Mouse (Mus musculus) heart, adult 2 months (tissue): Measurements from ENCODE around the gene Gm45234. TPM values are rescaled to one million over a fixed set of nuclear protein-coding genes. Genes with fewer than 3 reads are reported as not detected.
A peak's percentile ranks its signal among the peaks of the same experiment; 100 is the strongest.

Experiments used
- DNase-seq, 2 experiments: peaks; one replicate each; pipeline ENCODE4 v3.0.0; 2021
- H3K27ac ChIP-seq: fragments of 200-600 bp; 2 replicates; pipeline ENCODE4 v1.8.1; 2022
- H3K27me3 ChIP-seq: fragments of 200-500 bp; 2 replicates; pipeline ENCODE4 v1.6.1; 2012; ENCODE audit warnings: mild to moderate bottlenecking, low read length, inconsistent platforms, mixed read lengths; ENCODE audit not compliant: control insufficient read depth, insufficient read depth
- H3K36me3 ChIP-seq: fragments of 200-500 bp; 2 replicates; pipeline ENCODE4 v1.6.1; 2012; ENCODE audit warnings: low read length, inconsistent platforms; ENCODE audit not compliant: control insufficient read depth, insufficient read depth
- H3K4me1 ChIP-seq: fragments of 200-500 bp; 2 replicates; pipeline ENCODE4 v1.6.1; 2011; ENCODE audit warnings: low read length; ENCODE audit not compliant: control insufficient read depth, insufficient read depth
- H3K4me3 ChIP-seq: fragments of 200-600 bp; 2 replicates; pipeline ENCODE4 v1.8.1; 2022
- H3K79me2 ChIP-seq: fragments of 200-500 bp; replicated peaks from 2 replicates; pipeline ENCODE4 v1.6.1; 2012; ENCODE audit warnings: mild to moderate bottlenecking, inconsistent platforms, low read length, moderate library complexity, mixed read lengths; ENCODE audit not compliant: control insufficient read depth, insufficient read depth
- H3K9ac ChIP-seq: fragments of 200-500 bp; 2 replicates; pipeline ENCODE4 v1.6.1; 2012; ENCODE audit warnings: low read depth, mild to moderate bottlenecking, control low read depth, inconsistent platforms, low read length, mixed read lengths
- CTCF ChIP-seq: fragments of 200-600 bp; IDR thresholded peaks from 2 replicates; pipeline ENCODE4 v1.8.1; 2022; ENCODE audit warnings: antibody characterized with exemption, mild to moderate bottlenecking, moderate library complexity
- EP300 ChIP-seq: fragments of 200-500 bp; IDR thresholded peaks from 2 replicates; pipeline ENCODE4 v1.6.1; 2011; ENCODE audit warnings: low read depth, low read length, control low read depth; ENCODE audit not compliant: insufficient read depth
- POLR2A ChIP-seq: fragments of 200-500 bp; IDR thresholded peaks from 2 replicates; pipeline ENCODE4 v1.6.1; 2011; ENCODE audit warnings: mild to moderate bottlenecking, low read depth, low read length, control low read depth; ENCODE audit not compliant: insufficient read depth
- WGBS: fragments of 180-500 bp; shearing (Covaris S2); methylation state at CpG from one replicate; pipeline ENCODE4 v1.1.7; 2018; 5-methylcytosine and 5-hydroxymethylcytosine counted together
- intact Hi-C: fragments of 180-260 bp; cut with DNase I; formaldehyde crosslinking; loops from one replicate; pipeline ENCODE4 v1.15.1; 2025
- polyA plus RNA-seq: library from polyadenylated mRNA; depleted of rRNA; stranded (reverse); fragments of >200 nt; gene quantifications from 2 replicates; pipeline ENCODE4 v1.2.3, GENCODE M21; 2012
- total RNA-seq, 2 experiments: library from RNA; stranded (reverse); gene quantifications; 2 replicates each; pipeline ENCODE4 v1.2.3; 2021

Gene Gm45234
- total and polyA plus RNA-seq, 3 experiments, result 1.9 TPM; not detected in 2

- intact Hi-C loops, result loop anchor here (1.0 to 5.0 kb wide), 6 partner anchors 19 to 267 kb away; partner anchors contain the start of genes C1ra, C1rb and C1rl
- H3K4me3 ChIP-seq, result no peak overlapping the region; the same call in 1 of the 2 replicates
These were observed 3.4 kb upstream of the Gm45234 start for GRCm38 (mm10) chr6:124759259-124759658.

GRCm38 (mm10) chr6:124758849-124759232 lies 3.0 kb upstream of the Gm45234 start:
- Histone ChIP-seq H3K79me2 (no peaks in the 10 kb centered on the region), H3K27ac (peak overlapping the region; percentile 85), H3K27me3 (no peaks in the 10 kb centered on the region), H3K9ac (no peak overlapping the region; the same call in 1 of the 2 replicates), H3K4me1 (peaks cover 8% of the 10 kb centered on the region), H3K4me3 (peak overlapping the region; percentile 12; the same call in 1 of the 2 replicates), H3K36me3 (no peaks in the 10 kb centered on the region)
- intact Hi-C loops, result loop anchor here (1.0 to 5.0 kb wide), 6 partner anchors 19 to 267 kb away; partner anchors contain the start of genes C1ra, C1rb and C1rl
- TF ChIP-seq EP300 (no peak), POLR2A (no peak), CTCF (no peak)
- WGBS, result 47% methylated on average over 2 of the region's 2 CpGs
- DNase-seq, result no peak

More at GRCm38 (mm10) chr6:124759259-124759658, 3.4 kb upstream of the Gm45234 start:
- Histone ChIP-seq H3K4me1 (peaks cover 8% of the 10 kb centered on the region), H3K27ac (peak overlapping the region; percentile 85), H3K27me3 (no peaks in the 10 kb centered on the region), H3K9ac (peak overlapping the region; percentile 24; the same call in 1 of the 2 replicates), H3K36me3 (no peaks in the 10 kb centered on the region), H3K79me2 (no peaks in the 10 kb centered on the region)
- TF ChIP-seq CTCF (peak; percentile 99), EP300 (peak; percentile 93), POLR2A (peak; percentile 55)
- 3% methylated on average over 5 of the region's 5 CpGs for WGBS
- DNase-seq, result peak; percentile 83 to 85

- Histone ChIP-seq H3K27ac (peak overlapping the region; percentile 85), H3K27me3 (no peaks in the 10 kb centered on the region), H3K79me2 (0 out of 2 replicates have a peak, but pooled peaks cover 1% of the 10 kb centered on the region), H3K4me1 (peaks cover 8% of the 10 kb centered on the region), H3K4me3 (peak overlapping the region; percentile 65; the same call in 1 of the 2 replicates), H3K36me3 (no peaks in the 10 kb centered on the region), H3K9ac (peak overlapping the region; percentile 15)
- WGBS, result 32% methylated on average over 5 of the region's 5 CpGs
- intact Hi-C loops, result loop anchor here (2.0 to 5.0 kb wide), 4 partner anchors 45 to 266 kb away; partner anchors contain the start of genes C1ra, C1rl, Emg1 and Phb2
- TF ChIP-seq CTCF (no peak), POLR2A (peak; percentile 45; the same call in 1 of the 2 replicates), EP300 (peak; percentile 47; the same call in 1 of the 2 replicates)
- peak; percentile 76 to 77 for DNase-seq
These were observed 2.4 kb upstream of the Gm45234 start for GRCm38 (mm10) chr6:124757909-124758848.

GRCm38 (mm10) chr6:124757351-124757880 lies 1.6 kb upstream of the Gm45234 start:
- intact Hi-C loops, result loop anchor here (2.0 to 5.0 kb wide), 3 partner anchors 45 to 265 kb away; partner anchors contain the start of genes C1ra, C1rl, Emg1 and Phb2
- DNase-seq, result no peak
- peak overlapping the region; percentile 65 for H3K4me3 ChIP-seq
- H3K27ac ChIP-seq, result peak overlapping the region; percentile 85
- TF ChIP-seq CTCF (no peak), POLR2A (no peak), EP300 (no peak)
- no peaks in the 10 kb centered on the region for H3K27me3 ChIP-seq
- peak overlapping the region; percentile 99 for H3K9ac ChIP-seq
- peaks cover 8% of the 10 kb centered on the region for H3K4me1 ChIP-seq
- 0 out of 2 replicates have a peak, but pooled peaks cover 1% of the 10 kb centered on the region for H3K79me2 ChIP-seq
- H3K36me3 ChIP-seq, result no peaks in the 10 kb centered on the region
- 26% methylated on average over 5 of the region's 5 CpGs for WGBS

- Histone ChIP-seq H3K27me3 (no peaks in the 10 kb centered on the region), H3K27ac (peak overlapping the region; percentile 85), H3K36me3 (no peaks in the 10 kb centered on the region), H3K79me2 (0 out of 2 replicates have a peak, but pooled peaks cover 1% of the 10 kb centered on the region), H3K4me3 (peak overlapping the region; percentile 65), H3K4me1 (peaks cover 8% of the 10 kb centered on the region), H3K9ac (peak overlapping the region; percentile 99)
- TF ChIP-seq EP300 (no peak), CTCF (no peak), POLR2A (peak; percentile 38)
- under 1% methylated on average over 47 of the region's 54 CpGs for WGBS
- intact Hi-C loops, result loop anchor here (1.0 to 5.0 kb wide), 5 partner anchors 12 to 264 kb away; partner anchors contain the start of genes C1ra, C1rl, Emg1 and Grcc10
- peak; percentile 89 for DNase-seq
These were observed 980 bp upstream of the Gm45234 start for GRCm38 (mm10) chr6:124756652-124757350.
